Mouse (Mus musculus) monocyte, adult 5-6 weeks (primary cell): Measurements from ENCODE around the gene Cntnap5c. TPM values are rescaled to one million over a fixed set of nuclear protein-coding genes. Genes with fewer than 3 reads are reported as not detected.

Experiments used
- ATAC-seq: fragments of 153-309, 156-312 bp; replicated peaks from 2 replicates; pipeline ENCODE4 v1.8.0; 2017; ENCODE audit warnings: mild to moderate bottlenecking; ENCODE audit not compliant: low TSS enrichment, insufficient number of reproducible peaks, severe bottlenecking, poor library complexity, low FRiP score
- total RNA-seq: library from RNA; stranded (forward); fragments of 200-1000, 200-491, 200-594 nt; gene quantifications from 3 replicates; pipeline ENCODE4 v1.2.3, GENCODE M21; 2017

Cntnap5c gene
- total RNA-seq, 1 experiment from 2014 or later: not detected

- no peak for ATAC-seq
These were observed 227.1 kb downstream of the Cntnap5c start for GRCm38 (mm10) chr17:57996461-57996860.

- ATAC-seq: no peak
These were observed 229.7 kb downstream of the Cntnap5c start for GRCm38 (mm10) chr17:57999080-57999479.

- ATAC-seq: no peak
These were observed 233.5 kb downstream of the Cntnap5c start for GRCm38 (mm10) chr17:58002845-58003244.

GRCm38 (mm10) chr17:58003322-58003721 is 234.0 kb downstream of the Cntnap5c start:
- no peak for ATAC-seq

GRCm38 (mm10) chr17:58004491-58004890 is 235.1 kb downstream of the Cntnap5c start:
- ATAC-seq: no peak

- ATAC-seq: no peak
These were observed 271.8 kb downstream of the Cntnap5c start for GRCm38 (mm10) chr17:58041178-58041577.

GRCm38 (mm10) chr17:58045149-58045548 is 275.8 kb downstream of the Cntnap5c start:
- ATAC-seq: no peak

GRCm38 (mm10) chr17:58069912-58070311 is 300.5 kb downstream of the Cntnap5c start:
- no peak for ATAC-seq

GRCm38 (mm10) chr17:58082676-58083075 is 313.3 kb downstream of the Cntnap5c start:
- ATAC-seq: no peak

- ATAC-seq: no peak
These were observed 335.1 kb downstream of the Cntnap5c start for GRCm38 (mm10) chr17:58104505-58104904.

- no peak for ATAC-seq
These were observed 338.5 kb downstream of the Cntnap5c start for GRCm38 (mm10) chr17:58107901-58108300.

GRCm38 (mm10) chr17:58108335-58108734 is 339.0 kb downstream of the Cntnap5c start:
- ATAC-seq: no peak

- ATAC-seq: no peak
These were observed 417.8 kb downstream of the Cntnap5c start for GRCm38 (mm10) chr17:58187171-58187570.

- ATAC-seq: no peak
These were observed 431.8 kb downstream of the Cntnap5c start for GRCm38 (mm10) chr17:58201148-58201547.

- ATAC-seq: no peak
These were observed 498.7 kb downstream of the Cntnap5c start for GRCm38 (mm10) chr17:58268058-58268457.

- ATAC-seq: no peak
These were observed 581.9 kb downstream of the Cntnap5c start for GRCm38 (mm10) chr17:58351310-58351709.

GRCm38 (mm10) chr17:58356224-58356623 is 586.9 kb downstream of the Cntnap5c start:
- ATAC-seq: no peak

- ATAC-seq: no peak
These were observed 594.4 kb downstream of the Cntnap5c start for GRCm38 (mm10) chr17:58363582-58364267.

GRCm38 (mm10) chr17:58370089-58370488 is 600.7 kb downstream of the Cntnap5c start:
- no peak for ATAC-seq

- no peak for ATAC-seq
These were observed 638.4 kb downstream of the Cntnap5c start for GRCm38 (mm10) chr17:58407769-58408168.

GRCm38 (mm10) chr17:58408756-58409155 is 639.4 kb downstream of the Cntnap5c start:
- ATAC-seq: no peak
